In the genomic region with DNA sequence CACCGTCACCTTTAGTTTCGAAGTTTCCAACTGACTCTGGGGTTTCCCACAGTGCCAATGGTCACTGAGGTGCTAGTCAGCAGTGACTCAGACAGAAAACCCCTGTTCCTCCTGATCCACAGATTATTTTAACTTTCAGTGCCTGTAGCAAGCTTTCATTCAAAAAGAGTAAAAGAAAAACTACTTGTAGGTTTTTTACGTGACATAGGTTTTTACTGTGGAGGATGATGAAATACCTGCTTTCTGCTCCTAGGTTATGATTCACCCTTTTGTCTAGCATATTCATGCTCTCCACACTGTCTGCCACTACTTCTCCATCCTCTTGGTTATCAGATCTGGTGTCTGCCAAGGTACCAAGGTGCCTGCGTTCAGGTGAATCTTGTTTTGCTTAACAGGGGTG, we compare ENCODE assay signal across 12 mouse cellular contexts. TPM values are rescaled to one million over a fixed set of nuclear protein-coding genes. Genes with fewer than 3 reads are reported as not detected.
DNase-seq lines count a peak whose midpoint lies in the region; ATAC-seq and TF ChIP-seq lines count a peak whose summit lies in the region.
"Had no signal": no experiment of that assay in that cellular context is flagged by ENCODE, and none has a peak within 500 bp of the region (broad histone marks: within the 10 kb centered on the region; RNA-seq: fewer than 3 reads in every experiment).

No protein-coding gene starts in this region.

- intact Hi-C loops in heart, adult 2 months (cut with DNase I) = no loop called here

- no peak for ATAC-seq in heart, embryonic 15.5 days (replicated peaks; ENCODE audit: insufficient number of reproducible peaks, insufficient read depth, low FRiP score, low read depth)
- ATAC-seq in midbrain, embryonic 13.5 days = no peak
- no peak for ATAC-seq in midbrain, embryonic 11.5 days (ENCODE audit: low FRiP score)
- no peak for ATAC-seq in neural tube, embryonic 15.5 days (ENCODE audit: low FRiP score)

- peak overlapping the region; percentile 90; the same call in 1 of the 2 replicates for H3K4me3 ChIP-seq in heart, embryonic 15.5 days
- no peak overlapping the region for H3K4me3 ChIP-seq in heart, adult 2 months
- H3K4me3 ChIP-seq in midbrain, embryonic 13.5 days (replicated peaks) = no peak overlapping the region; the same call in 1 of the 2 replicates
- H3K4me3 ChIP-seq in midbrain, embryonic 11.5 days (ENCODE audit: low read depth, low read length) = no peak overlapping the region
- no peak overlapping the region for H3K4me3 ChIP-seq in neural tube, embryonic 15.5 days (replicated peaks)

- H3K4me1 ChIP-seq in heart, embryonic 15.5 days (replicated peaks) = peaks cover 18% of the 10 kb centered on the region
- H3K4me1 ChIP-seq in heart, adult 2 months (ENCODE audit: control insufficient read depth, insufficient read depth, low read length) = peaks cover 7% of the 10 kb centered on the region
- peaks cover 12% of the 10 kb centered on the region for H3K4me1 ChIP-seq in midbrain, embryonic 13.5 days (replicated peaks)
- H3K4me1 ChIP-seq in midbrain, embryonic 11.5 days (ENCODE audit: control insufficient read depth, insufficient read depth, low read length) = peaks cover 5% of the 10 kb centered on the region; the same call in 1 of the 2 replicates
- H3K4me1 ChIP-seq in neural tube, embryonic 15.5 days = peaks cover 12% of the 10 kb centered on the region

- TF ChIP-seq EP300 in heart, adult 2 months (IDR thresholded peaks at IDR 0.05; ENCODE audit: insufficient read depth, low read depth, low read length) = no peak

- H3K79me2 ChIP-seq in heart, adult 2 months (replicated peaks; ENCODE audit: control insufficient read depth, insufficient read depth, low read length) = 0 out of 2 replicates have a peak, but pooled peaks cover 2% of the 10 kb centered on the region

- no peak for DNase-seq in heart, adult 2 months
- DNase-seq in midbrain, embryonic 11.5 days (ENCODE audit: low spot score, missing footprints) = no peak
- peak; percentile 71 for DNase-seq in induced T-regulatory cell, adult 2 months (ENCODE audit: low read depth)
- no peak for DNase-seq in left cerebral cortex, adult 8-10 months (ENCODE audit: low spot score in 2 of 2)
- DNase-seq in kidney, adult 8-10 months = no peak
- DNase-seq: adrenal gland, postnatal 36 days; cerebellum, postnatal 14 days; lung, postnatal 14 days; right cerebral cortex, postnatal 4 days had no signal

- H3K36me3 ChIP-seq in heart, embryonic 15.5 days = no peaks in the 10 kb centered on the region
- peaks cover 13% of the 10 kb centered on the region for H3K36me3 ChIP-seq in heart, adult 2 months (ENCODE audit: control insufficient read depth, insufficient read depth, low read length)
- no peaks in the 10 kb centered on the region for H3K36me3 ChIP-seq in midbrain, embryonic 13.5 days
- H3K36me3 ChIP-seq in midbrain, embryonic 11.5 days (ENCODE audit: control insufficient read depth, insufficient read depth, low read length) = no peaks in the 10 kb centered on the region
- H3K36me3 ChIP-seq in neural tube, embryonic 15.5 days = no peaks in the 10 kb centered on the region

- peak overlapping the region; percentile 84 for H3K4me2 ChIP-seq in heart, embryonic 15.5 days
- H3K4me2 ChIP-seq in midbrain, embryonic 13.5 days (replicated peaks) = peak overlapping the region; percentile 82; the same call in 1 of the 2 replicates
- no peak overlapping the region for H3K4me2 ChIP-seq in midbrain, embryonic 11.5 days
- H3K4me2 ChIP-seq in neural tube, embryonic 15.5 days = peak overlapping the region; percentile 80

- 88% methylated on average over 4 of the region's 4 CpGs for WGBS in heart, embryonic 15.5 days
- 82% methylated on average over 4 of the region's 4 CpGs for WGBS in heart, adult 2 months
- 90% methylated on average over 4 of the region's 4 CpGs for WGBS in midbrain, embryonic 13.5 days
- WGBS in midbrain, embryonic 11.5 days = 92% methylated on average over 4 of the region's 4 CpGs
- 95% methylated on average over 4 of the region's 4 CpGs for WGBS in neural tube, embryonic 15.5 days

- H3K27me3 ChIP-seq in heart, embryonic 15.5 days = no peaks in the 10 kb centered on the region
- no peaks in the 10 kb centered on the region for H3K27me3 ChIP-seq in heart, adult 2 months (ENCODE audit: control insufficient read depth, insufficient read depth, low read length)
- peaks cover 2% of the 10 kb centered on the region; the same call in 1 of the 2 replicates for H3K27me3 ChIP-seq in midbrain, embryonic 13.5 days
- no peaks in the 10 kb centered on the region for H3K27me3 ChIP-seq in midbrain, embryonic 11.5 days (ENCODE audit: control insufficient read depth, insufficient read depth, low read length)
- H3K27me3 ChIP-seq in neural tube, embryonic 15.5 days (replicated peaks) = no peaks in the 10 kb centered on the region

- no peak overlapping the region for H3K9ac ChIP-seq in heart, embryonic 15.5 days
- H3K9ac ChIP-seq in heart, adult 2 months (ENCODE audit: low read depth, low read length) = no peak overlapping the region
- H3K9ac ChIP-seq in midbrain, embryonic 13.5 days (replicated peaks) = no peak overlapping the region
- no peak overlapping the region for H3K9ac ChIP-seq in midbrain, embryonic 11.5 days (ENCODE audit: low read length)
- no peak overlapping the region for H3K9ac ChIP-seq in neural tube, embryonic 15.5 days (replicated peaks)

- no peaks in the 10 kb centered on the region for H3K9me3 ChIP-seq in heart, embryonic 15.5 days (replicated peaks)
- no peaks in the 10 kb centered on the region for H3K9me3 ChIP-seq in midbrain, embryonic 13.5 days
- no peaks in the 10 kb centered on the region for H3K9me3 ChIP-seq in midbrain, embryonic 11.5 days (ENCODE audit: control insufficient read depth, low read length)
- no peaks in the 10 kb centered on the region for H3K9me3 ChIP-seq in neural tube, embryonic 15.5 days (replicated peaks)

- TF ChIP-seq POLR2A in heart, adult 2 months (IDR thresholded peaks at IDR 0.05; ENCODE audit: insufficient read depth, low read depth, low read length) = no peak

- no peak for TF ChIP-seq CTCF in heart, adult 2 months (IDR thresholded peaks at IDR 0.05)

- no peak overlapping the region for H3K27ac ChIP-seq in heart, embryonic 15.5 days
- H3K27ac ChIP-seq in heart, adult 2 months = no peak overlapping the region
- no peak overlapping the region for H3K27ac ChIP-seq in midbrain, embryonic 13.5 days
- no peak overlapping the region for H3K27ac ChIP-seq in midbrain, embryonic 11.5 days (ENCODE audit: low read depth, low read length)
- H3K27ac ChIP-seq in neural tube, embryonic 15.5 days (replicated peaks) = no peak overlapping the region

RNA-seq across cellular contexts. Expression of gene C9orf72, which starts 1.9 kb away (rescaled TPM):
- polyA plus RNA-seq in heart, embryonic 15.5 days (2015; fragmentation: Nextera tagmentation; extraction: Ambion mirVana) = 19.0 and 20.1 TPM in 2 replicates
- total RNA-seq in heart, adult 2 months (2021) = 10 to 100 TPM; 22.4 to 24.2 TPM
- 11.6 and 23.6 TPM in 2 replicates for polyA plus RNA-seq in heart, adult 2 months (2012; rRNA removed)
- 39.8 and 42.6 TPM in 2 replicates for polyA plus RNA-seq in midbrain, embryonic 13.5 days (2015; fragmentation: Nextera tagmentation; extraction: Ambion mirVana)
- 29.5 and 29.6 TPM in 2 replicates for polyA plus RNA-seq in midbrain, embryonic 11.5 days (2014; fragmentation: Nextera tagmentation; extraction: Ambion mirVana)
- polyA plus RNA-seq in neural tube, embryonic 15.5 days (2015; fragmentation: Nextera tagmentation; extraction: Ambion mirVana) = 37.4 and 44.5 TPM in 2 replicates
- 10 to 100 TPM; 23.3 to 27.3 (median 25.7) TPM for total RNA-seq in left cerebral cortex, adult 8-10 months (2022)
